Mouse (Mus musculus): ENCODE measurements at regions not wholly inside any gene's neighbourhood (a gene's known extent, or its start where the extent isn't known, plus 50 kb on each side); places are given as distances from the start of the nearest gene placed in this dataset.

DNA sequence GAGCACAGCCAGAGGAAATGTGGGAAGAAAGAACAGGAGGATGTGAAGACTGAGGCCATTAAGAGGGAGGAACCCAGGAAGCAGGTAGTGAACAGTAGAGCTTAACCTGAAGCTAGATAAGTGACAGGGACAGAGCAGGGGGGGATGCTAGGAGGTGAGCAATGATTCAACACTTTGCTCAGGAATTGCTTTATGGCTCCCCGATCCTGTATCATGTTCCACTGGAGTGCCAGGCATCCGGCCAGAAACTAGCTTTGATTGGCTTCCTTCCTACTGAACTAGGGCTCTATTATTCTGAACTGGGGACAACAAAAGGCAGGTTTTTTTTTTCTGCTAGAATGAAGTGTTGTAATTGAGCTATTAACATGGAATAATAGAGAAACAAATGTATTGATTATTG, 493.1 kb upstream of the Fat3 start:
- in situ Hi-C loops (cut with MboI; ENCODE audit: low pct_ligation_motif_present, low pct_unique_long_range_greater_than_20kb, low sequenced_read_pairs) (no loop called here), dilution Hi-C loops (cut with MboI; ENCODE audit: extremely low pct_ligation_motif_present, extremely low pct_unique_long_range_greater_than_20kb, low sequenced_read_pairs) (no loop called here)
- Histone ChIP-seq H3K27ac (ENCODE audit: insufficient read depth, low read depth) (no peak overlapping the region), H3K27me3 (replicated peaks) (no peaks in the 10 kb centered on the region), H3K4me3 (replicated peaks in 1 of 3; ENCODE audit: low read depth in 2 of 3, low read length in 2 of 3, poor library complexity in 1 of 3) (no peak overlapping the region), H3K4me2 (ENCODE audit: insufficient read depth, low read depth, poor library complexity, severe bottlenecking) (no peak overlapping the region), H3K36me3 (replicated peaks in 1 of 2; ENCODE audit: control insufficient read depth in 1 of 2, insufficient read depth in 1 of 2, low read length in 1 of 2) (no peaks in the 10 kb centered on the region), H3K9ac (ENCODE audit: insufficient read depth, low read depth) (no peak overlapping the region), H3K79me2 (replicated peaks; ENCODE audit: control insufficient read depth, extremely low read depth, insufficient read depth, poor library complexity, severe bottlenecking) (no peaks in the 10 kb centered on the region), H3K4me1 (ENCODE audit: control insufficient read depth in 1 of 2, insufficient read depth in 2 of 2) (no peaks in the 10 kb centered on the region), H3K9me3 (replicated peaks; ENCODE audit: low read length) (no peaks in the 10 kb centered on the region)
- DNase-seq (ENCODE audit: extremely low read depth), result no peak
- TF ChIP-seq TCF12 (IDR thresholded peaks at IDR 0.05; ENCODE audit: low read depth, low read length), result no peak
- TF ChIP-seq MAZ (IDR thresholded peaks at IDR 0.05; ENCODE audit: low read depth, low read length), result no peak
- TF ChIP-seq CHD1 (IDR thresholded peaks at IDR 0.05; ENCODE audit: low read depth, low read length), result no peak
- TF ChIP-seq EP300 (IDR thresholded peaks at IDR 0.05; ENCODE audit: low read length), result no peak
- TF ChIP-seq MAX (IDR thresholded peaks at IDR 0.05; ENCODE audit: low read length), result no peak
- no peak for TF ChIP-seq USF2 (conservative IDR thresholded peaks at IDR 0.05; ENCODE audit: low read depth, low read length)
- no peak for TF ChIP-seq MYC (IDR thresholded peaks at IDR 0.05; ENCODE audit: low read depth, low read length)
- TF ChIP-seq CHD2 (IDR thresholded peaks at IDR 0.05; ENCODE audit: low read length), result no peak
- TF ChIP-seq JUND (conservative IDR thresholded peaks at IDR 0.05; ENCODE audit: low read depth, low read length), result no peak
- no peak for TF ChIP-seq RCOR1 (conservative IDR thresholded peaks at IDR 0.05; ENCODE audit: low read depth, low read length)
- no peak for TF ChIP-seq SIN3A (IDR thresholded peaks at IDR 0.05; ENCODE audit: low read length)

DNA sequence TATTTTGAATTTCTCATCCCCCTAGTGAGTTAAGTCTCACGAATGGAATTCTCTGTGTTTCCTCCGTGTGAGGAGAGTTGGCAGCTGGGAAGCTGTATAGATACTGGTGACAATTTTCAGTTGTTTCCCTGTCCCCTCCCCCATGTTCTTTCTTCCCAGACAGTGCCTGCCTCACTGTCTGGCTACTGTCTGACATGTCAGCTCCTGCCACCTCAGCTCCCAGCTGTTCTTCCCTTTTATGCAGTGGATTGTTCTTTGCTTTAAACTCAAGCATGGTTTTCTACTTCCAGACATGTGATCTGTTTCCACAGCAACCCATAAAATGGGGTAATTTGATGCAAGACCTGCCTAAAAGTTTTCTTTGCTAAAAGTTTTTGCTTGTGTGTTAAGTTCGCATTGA, 487.0 kb upstream of the Fat3 start:
- Histone ChIP-seq H3K9ac (ENCODE audit: insufficient read depth, low read depth) (no peak overlapping the region), H3K4me3 (replicated peaks in 1 of 3; ENCODE audit: low read depth in 2 of 3, low read length in 2 of 3, poor library complexity in 1 of 3) (no peak overlapping the region), H3K79me2 (replicated peaks; ENCODE audit: control insufficient read depth, extremely low read depth, insufficient read depth, poor library complexity, severe bottlenecking) (no peaks in the 10 kb centered on the region), H3K4me1 (ENCODE audit: control insufficient read depth in 1 of 2, insufficient read depth in 2 of 2) (no peaks in the 10 kb centered on the region), H3K27ac (ENCODE audit: insufficient read depth, low read depth) (no peak overlapping the region), H3K4me2 (ENCODE audit: insufficient read depth, low read depth, poor library complexity, severe bottlenecking) (no peak overlapping the region), H3K27me3 (replicated peaks) (no peaks in the 10 kb centered on the region), H3K36me3 (replicated peaks in 1 of 2; ENCODE audit: control insufficient read depth in 1 of 2, insufficient read depth in 1 of 2, low read length in 1 of 2) (no peaks in the 10 kb centered on the region), H3K9me3 (replicated peaks; ENCODE audit: low read length) (no peaks in the 10 kb centered on the region)
- dilution Hi-C loops (cut with MboI; ENCODE audit: extremely low pct_ligation_motif_present, extremely low pct_unique_long_range_greater_than_20kb, low sequenced_read_pairs), result no loop called here
- no peak for TF ChIP-seq GABPA (IDR thresholded peaks at IDR 0.05; ENCODE audit: insufficient replicate concordance, low read depth, low read length)
- TF ChIP-seq BHLHE40 (IDR thresholded peaks at IDR 0.05; ENCODE audit: low read depth, low read length), result no peak
- TF ChIP-seq MAX (IDR thresholded peaks at IDR 0.05; ENCODE audit: low read length), result no peak
- no peak for TF ChIP-seq PAX5 (IDR thresholded peaks at IDR 0.05; ENCODE audit: low read length)
- TF ChIP-seq ZMIZ1 (IDR thresholded peaks at IDR 0.05; ENCODE audit: low read depth, low read length), result no peak
- no peak for TF ChIP-seq HCFC1 (IDR thresholded peaks at IDR 0.05; ENCODE audit: low read depth, low read length)
- no peak for TF ChIP-seq JUND (conservative IDR thresholded peaks at IDR 0.05; ENCODE audit: low read depth, low read length)
- TF ChIP-seq EP300 (IDR thresholded peaks at IDR 0.05; ENCODE audit: low read length), result no peak
- TF ChIP-seq TCF12 (IDR thresholded peaks at IDR 0.05; ENCODE audit: low read depth, low read length), result no peak
- TF ChIP-seq CHD1 (IDR thresholded peaks at IDR 0.05; ENCODE audit: low read depth, low read length), result no peak
- no peak for TF ChIP-seq KAT2A (IDR thresholded peaks at IDR 0.05; ENCODE audit: insufficient replicate concordance, low read length)
- no peak for TF ChIP-seq E2F4 (IDR thresholded peaks at IDR 0.05; ENCODE audit: insufficient replicate concordance, low read depth, low read length)
- no peak for TF ChIP-seq IRF4 (IDR thresholded peaks at IDR 0.05; ENCODE audit: low read depth, low read length)
- no peak for TF ChIP-seq ZNF384 (IDR thresholded peaks at IDR 0.05; ENCODE audit: low read depth, low read length)
- no peak for TF ChIP-seq ELF1 (IDR thresholded peaks at IDR 0.05; ENCODE audit: low read depth, low read length)
- TF ChIP-seq UBTF (IDR thresholded peaks at IDR 0.05; ENCODE audit: low read depth, low read length), result no peak
- DNase-seq (ENCODE audit: extremely low read depth), result no peak
- in situ Hi-C loops (cut with MboI; ENCODE audit: low pct_ligation_motif_present, low pct_unique_long_range_greater_than_20kb, low sequenced_read_pairs), result no loop called here
